Mouse (Mus musculus) CD4-positive, CD25-positive, alpha-beta regulatory T cell, adult 2 months (primary cell): ENCODE data around the gene Fgf18.

Experiments used
- DNase-seq: peaks from one replicate; pipeline ENCODE4 v3.0.0-alpha.2; 2012; ENCODE audit warnings: low read depth, low spot score

Gene Fgf18

GRCm38 (mm10) chr11:33115796-33116195 is 31.4 kb downstream of the Fgf18 start:
- DNase-seq, result no peak

GRCm38 (mm10) chr11:33112407-33112806 is 34.8 kb downstream of the Fgf18 start:
- DNase-seq, result no peak

- no peak for DNase-seq
These were observed 37.1 kb downstream of the Fgf18 start for GRCm38 (mm10) chr11:33110111-33110510.

- DNase-seq, result no peak
These were observed 39.7 kb downstream of the Fgf18 start for GRCm38 (mm10) chr11:33107540-33107939.

- no peak for DNase-seq
These were observed 42.3 kb downstream of the Fgf18 start for GRCm38 (mm10) chr11:33104911-33105316.

- DNase-seq, result no peak
These were observed 43.8 kb downstream of the Fgf18 start for GRCm38 (mm10) chr11:33103291-33103943.

- no peak for DNase-seq
These were observed 47.1 kb downstream of the Fgf18 start for GRCm38 (mm10) chr11:33100027-33100507.

GRCm38 (mm10) chr11:33099425-33099824 is 47.8 kb downstream of the Fgf18 start:
- DNase-seq, result no peak

- DNase-seq, result no peak
These were observed 48.8 kb downstream of the Fgf18 start for GRCm38 (mm10) chr11:33098446-33098845.

GRCm38 (mm10) chr11:33097855-33098254 is 49.3 kb downstream of the Fgf18 start:
- peak; percentile 65 for DNase-seq

GRCm38 (mm10) chr11:33089856-33090255 is 57.3 kb downstream of the Fgf18 start:
- no peak for DNase-seq

GRCm38 (mm10) chr11:33088181-33088580 is 59.0 kb downstream of the Fgf18 start:
- DNase-seq, result no peak

GRCm38 (mm10) chr11:33086046-33086445 is 61.2 kb downstream of the Fgf18 start:
- DNase-seq, result no peak

GRCm38 (mm10) chr11:33085514-33085913 is 61.7 kb downstream of the Fgf18 start:
- DNase-seq, result no peak

- no peak for DNase-seq
These were observed 62.1 kb downstream of the Fgf18 start for GRCm38 (mm10) chr11:33085054-33085453.

GRCm38 (mm10) chr11:33084041-33084440 is 63.2 kb downstream of the Fgf18 start:
- DNase-seq, result no peak

- no peak for DNase-seq
These were observed 66.0 kb downstream of the Fgf18 start for GRCm38 (mm10) chr11:33081175-33081574.

- DNase-seq, result no peak
These were observed 67.0 kb downstream of the Fgf18 start for GRCm38 (mm10) chr11:33080046-33080808.

GRCm38 (mm10) chr11:33079424-33079823 is 67.8 kb downstream of the Fgf18 start:
- no peak for DNase-seq

- no peak for DNase-seq
These were observed 69.2 kb downstream of the Fgf18 start for GRCm38 (mm10) chr11:33078036-33078435.

- DNase-seq, result no peak
These were observed 71.9 kb downstream of the Fgf18 start for GRCm38 (mm10) chr11:33075293-33075692.

GRCm38 (mm10) chr11:33074541-33074940 is 72.7 kb downstream of the Fgf18 start:
- no peak for DNase-seq

GRCm38 (mm10) chr11:33071358-33071922 is 75.8 kb downstream of the Fgf18 start:
- no peak for DNase-seq
